Mouse (Mus musculus) left cerebral cortex, adult 9 months (tissue): ENCODE measurements around the gene Rad51.

Experiments
- DNase-seq, 2 experiments: peaks; one replicate each; pipeline ENCODE4 v3.0.0; 2022; ENCODE audit warnings: low spot score in 2 of 2

Gene Rad51

GRCm38 (mm10) chr2:119163999-119164398 lies 51.4 kb downstream of the Rad51 start:
- DNase-seq: no peak

DNA sequence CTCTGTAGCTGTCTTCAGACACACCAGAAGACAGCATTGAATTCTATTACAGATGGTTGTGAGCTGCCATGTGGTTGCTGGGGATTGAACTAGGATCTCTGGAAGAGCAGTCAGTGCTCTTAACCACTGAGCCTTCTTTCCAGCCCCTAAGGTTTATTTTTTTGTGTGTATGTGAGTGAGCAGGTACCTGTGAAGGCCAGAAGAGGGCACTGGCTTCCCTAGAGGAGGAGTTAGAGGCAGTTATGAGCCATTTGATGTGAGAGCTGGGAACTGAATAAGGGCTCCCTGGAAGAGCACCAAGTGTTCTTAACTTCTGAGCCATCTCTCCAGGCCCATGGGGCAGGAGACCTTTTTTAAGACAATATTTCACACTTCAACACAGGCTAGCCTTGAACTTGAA lies 52.8 kb downstream of the Rad51 start:
- DNase-seq: no peak

- DNase-seq: no peak
These were observed 54.6 kb downstream of the Rad51 start, which contains the start of gene Gchfr for GRCm38 (mm10) chr2:119166901-119167865. Gchfr (plus strand) TSS chr2:119167773.

- no peak for DNase-seq
These were observed 55.3 kb downstream of the Rad51 start for GRCm38 (mm10) chr2:119167866-119168256.

- DNase-seq: no peak
These were observed 57.7 kb downstream of the Rad51 start for GRCm38 (mm10) chr2:119170282-119170681.

GRCm38 (mm10) chr2:119171574-119171973 lies 59.0 kb downstream of the Rad51 start:
- DNase-seq: no peak

- DNase-seq: no peak
These were observed 59.9 kb downstream of the Rad51 start for GRCm38 (mm10) chr2:119172446-119172845.

- DNase-seq: peak in 1 of 2 experiments; percentile 28
These were observed 60.4 kb downstream of the Rad51 start for GRCm38 (mm10) chr2:119172862-119173576.

- no peak for DNase-seq
These were observed 61.5 kb downstream of the Rad51 start, which contains the start of gene Gm14137 for GRCm38 (mm10) chr2:119173991-119174651. Gm14137 (plus strand) TSS chr2:119174509.

GRCm38 (mm10) chr2:119174866-119175265 lies 62.3 kb downstream of the Rad51 start:
- no peak for DNase-seq

DNA sequence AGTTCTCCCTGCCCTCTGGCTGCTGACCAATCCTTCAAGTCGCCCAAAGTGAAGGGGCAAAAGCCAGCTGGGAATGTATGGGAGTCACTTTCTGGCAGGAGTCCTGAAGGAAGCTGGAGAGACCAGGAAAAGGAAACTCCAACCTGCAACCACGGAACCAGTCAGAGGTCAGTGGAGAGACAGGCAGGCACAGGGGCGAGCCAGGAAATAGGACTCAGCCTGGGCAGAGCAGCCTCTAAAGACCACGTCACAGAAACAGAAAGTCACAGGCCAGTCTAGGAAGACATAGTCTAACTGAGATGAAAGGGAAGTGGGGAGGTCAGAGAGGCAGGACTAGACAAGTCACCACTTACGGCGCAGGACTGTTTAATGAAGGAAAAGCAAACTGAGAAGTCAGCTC lies 63.0 kb downstream of the Rad51 start:
- no peak for DNase-seq

DNA sequence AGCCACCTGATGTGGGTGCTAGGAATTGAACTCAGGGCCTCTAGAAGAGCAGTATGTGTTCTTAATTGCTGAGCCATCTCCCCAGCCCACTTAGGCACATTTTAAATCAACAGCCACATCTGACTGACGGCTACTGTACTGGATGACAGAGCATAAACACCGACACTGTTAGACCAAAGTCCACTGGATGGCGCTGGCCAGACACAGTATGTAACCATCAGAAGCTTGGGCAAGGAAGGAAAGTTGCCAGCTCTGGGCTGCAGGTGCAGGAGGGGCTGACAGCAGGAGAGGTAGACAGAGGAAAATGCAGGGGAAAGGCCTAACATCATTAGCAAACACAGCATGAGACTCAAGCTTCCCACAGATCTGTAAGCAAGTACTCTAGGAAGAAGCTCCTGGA lies 64.2 kb downstream of the Rad51 start:
- no peak for DNase-seq

GRCm38 (mm10) chr2:119177384-119177939 lies 64.9 kb downstream of the Rad51 start:
- DNase-seq: no peak

- DNase-seq: no peak
These were observed 70.3 kb downstream of the Rad51 start for GRCm38 (mm10) chr2:119182914-119183313.

- peak in 1 of 2 experiments; percentile 80 for DNase-seq
These were observed 76.6 kb downstream of the Rad51 start for GRCm38 (mm10) chr2:119189029-119189710.

DNA sequence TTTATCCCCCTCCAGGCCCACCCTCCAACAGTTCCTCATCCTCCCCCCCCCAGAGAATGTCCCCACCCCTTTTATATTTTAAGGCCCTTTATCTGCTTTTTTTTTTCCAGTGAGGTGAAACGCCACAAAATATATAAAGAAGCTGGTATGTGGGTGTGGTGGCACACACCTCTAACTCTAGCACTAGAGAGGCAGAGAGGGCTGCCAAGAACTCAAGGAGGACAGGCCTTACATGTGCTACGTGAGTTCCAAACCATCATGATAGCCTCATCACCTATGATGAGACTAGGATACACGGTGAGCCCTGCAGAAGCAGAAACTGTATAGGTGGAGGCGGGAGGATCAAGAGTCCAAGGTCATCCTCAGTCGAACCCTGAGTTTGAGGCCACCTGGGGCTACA lies 78.4 kb downstream of the Rad51 start:
- no peak for DNase-seq

GRCm38 (mm10) chr2:119194140-119194539 lies 81.5 kb downstream of the Rad51 start:
- DNase-seq: no peak

DNA sequence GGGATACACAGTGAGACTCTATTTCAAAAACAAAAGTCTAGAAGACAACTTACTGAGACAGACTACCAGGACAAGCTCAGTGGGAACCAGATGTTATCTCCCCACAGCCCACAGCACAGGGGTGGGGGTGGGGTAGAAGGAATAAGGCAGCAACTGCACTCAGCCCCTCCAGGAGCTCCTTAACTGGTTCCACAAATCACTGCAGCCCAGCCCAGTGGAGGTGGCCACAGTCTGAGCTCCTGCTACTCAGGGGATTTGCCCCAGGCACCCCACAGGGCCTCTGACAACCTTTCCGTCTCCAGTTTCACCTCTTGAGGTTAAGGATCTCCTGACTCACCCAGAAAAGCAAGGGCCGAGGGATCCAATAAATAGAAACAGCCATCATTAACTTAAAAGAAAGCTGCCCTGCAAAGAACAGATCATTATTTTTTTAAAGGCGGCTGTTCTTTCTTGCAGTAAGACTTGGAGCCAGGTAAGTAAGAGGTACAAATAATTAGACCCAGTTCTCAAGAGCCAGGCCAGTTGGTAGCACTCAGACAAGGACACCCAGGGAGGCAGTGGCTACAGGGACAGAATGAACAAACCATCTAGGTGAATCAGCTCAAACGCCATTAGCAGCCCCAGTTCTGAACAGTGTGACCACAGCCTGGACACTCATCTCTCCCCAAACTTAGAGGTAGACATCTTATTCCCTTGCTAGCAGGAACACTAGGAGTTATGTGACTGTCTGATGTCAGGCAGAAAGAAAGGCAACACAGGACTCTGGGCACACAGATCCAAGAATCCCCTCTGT lies 83.9 kb downstream of the Rad51 start:
- no peak for DNase-seq
